Mouse (Mus musculus): ENCODE results near the gene Myo3a. TPM values are rescaled to one million over a fixed set of nuclear protein-coding genes. Genes with fewer than 3 reads are reported as not detected.

Gene Myo3a
- polyA plus RNA-seq, 2 experiments = not detected

DNA sequence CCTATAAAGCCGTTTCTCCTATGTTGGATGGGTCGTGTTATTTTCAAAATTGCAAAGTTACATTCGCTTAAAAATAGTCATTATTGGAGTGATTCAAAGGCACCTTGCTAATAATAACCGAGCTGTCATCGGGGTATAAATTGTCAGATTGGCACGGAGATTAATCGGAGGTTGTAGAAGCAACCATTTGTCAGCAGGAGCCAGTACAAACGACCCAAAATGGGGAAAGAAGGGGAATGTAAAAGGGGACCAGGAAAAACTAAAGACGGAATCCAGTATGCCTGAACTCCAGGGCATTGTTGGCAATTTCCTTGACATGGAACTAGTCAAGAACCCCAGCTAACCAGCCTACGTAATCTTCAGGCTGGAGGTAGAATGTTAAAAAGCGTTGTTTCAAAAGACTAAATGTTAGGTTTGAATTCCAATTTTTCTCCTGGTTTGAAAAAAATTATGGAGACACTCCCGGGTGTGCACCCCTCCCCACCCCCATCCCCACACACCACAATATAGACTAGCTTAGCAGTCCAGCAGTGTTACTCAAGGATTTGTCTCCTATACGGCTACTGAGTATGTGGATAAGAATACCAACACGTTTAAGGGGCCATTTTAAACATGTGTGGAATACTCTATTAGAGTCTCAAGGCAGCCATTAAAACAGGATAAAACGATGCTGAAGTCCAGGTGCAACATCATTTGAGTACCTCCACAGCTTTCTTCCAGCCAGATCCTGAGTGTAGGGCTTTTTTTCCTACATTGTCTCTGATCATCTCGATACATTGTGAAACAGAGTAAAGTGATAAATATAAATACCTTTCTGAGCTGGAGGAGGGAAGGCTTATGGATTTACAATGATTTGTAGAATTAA is 398.0 kb downstream of the Myo3a start:
- TF ChIP-seq EP300 (IDR thresholded peaks at IDR 0.05; ENCODE audit: low read depth) (no peak), CTCF (IDR thresholded peaks at IDR 0.05; ENCODE audit: low read depth) (no peak)
- Histone ChIP-seq H3K27me3 (ENCODE audit: control insufficient read depth, insufficient read depth, low read length) (peaks cover 67% of the 10 kb centered on the region), H3K4me3 (ENCODE audit: insufficient read depth in 1 of 2, low read depth in 2 of 2, low read length in 2 of 2) (no peak overlapping the region), H3K4me2 (ENCODE audit: low read depth) (no peak overlapping the region), H3K9ac (replicated peaks) (no peak overlapping the region), H3K4me1 (replicated peaks; ENCODE audit: control insufficient read depth in 2 of 2, insufficient read depth in 2 of 2, low read length in 1 of 2) (0 out of 4 replicates have a peak, but pooled peaks cover 0 to 2% of the 10 kb centered on the region in 2 experiments), H3K27ac (no peak overlapping the region), H3K36me3 (replicated peaks; ENCODE audit: control insufficient read depth, insufficient read depth, low read depth) (no peaks in the 10 kb centered on the region), H3K9me3 (ENCODE audit: control insufficient read depth, low read length) (no peaks in the 10 kb centered on the region)
- WGBS (ENCODE audit: insufficient replicate concordance) = 18% methylated on average over 16 of the region's 16 CpGs
- ATAC-seq (ENCODE audit: insufficient read depth) (no peak), DNase-seq (ENCODE audit: low read depth in 3 of 3, low spot score in 3 of 3) (no peak)

DNA sequence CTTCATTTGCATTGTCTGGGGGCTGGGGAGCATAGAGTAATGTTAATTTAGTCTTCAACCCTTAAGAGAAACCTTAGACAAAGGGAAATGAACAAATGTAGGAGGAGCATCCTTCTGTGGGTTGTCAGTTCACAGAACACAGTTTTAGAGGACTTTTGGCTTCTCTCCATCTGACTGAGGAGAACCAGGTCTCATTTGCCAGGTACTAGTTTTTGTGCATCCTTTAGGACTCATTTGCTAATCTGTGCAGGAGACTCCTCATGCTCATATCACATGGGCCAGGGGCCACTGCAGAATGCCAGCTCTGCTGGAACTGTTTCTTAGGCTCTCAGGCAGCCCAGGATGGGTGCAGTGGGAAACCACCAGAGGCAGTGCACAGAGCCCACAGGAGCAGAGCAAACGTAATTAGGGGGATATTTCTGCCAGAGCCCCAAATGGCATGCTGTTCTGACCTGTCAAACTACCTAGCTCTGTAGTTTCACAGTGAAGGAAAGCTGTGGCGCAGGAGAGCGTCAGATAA is 399.9 kb downstream of the Myo3a start:
- H3K9ac ChIP-seq (replicated peaks) = no peak overlapping the region
- ATAC-seq (ENCODE audit: insufficient read depth) (no peak), DNase-seq (ENCODE audit: low read depth in 3 of 3, low spot score in 3 of 3) (no peak)
- TF ChIP-seq CTCF (IDR thresholded peaks at IDR 0.05; ENCODE audit: low read depth) (no peak), EP300 (IDR thresholded peaks at IDR 0.05; ENCODE audit: low read depth) (no peak)
- peaks cover 49% of the 10 kb centered on the region for H3K27me3 ChIP-seq (ENCODE audit: control insufficient read depth, insufficient read depth, low read length)
- H3K9me3 ChIP-seq (ENCODE audit: control insufficient read depth, low read length) = no peaks in the 10 kb centered on the region
- H3K4me2 ChIP-seq (ENCODE audit: low read depth) = no peak overlapping the region
- H3K4me3 ChIP-seq (ENCODE audit: insufficient read depth in 1 of 2, low read depth in 2 of 2, low read length in 2 of 2) = no peak overlapping the region
- WGBS (ENCODE audit: insufficient replicate concordance) = 28% methylated on average over 3 of the region's 3 CpGs
- 0 out of 4 replicates have a peak, but pooled peaks cover 0 to 2% of the 10 kb centered on the region in 2 experiments for H3K4me1 ChIP-seq (replicated peaks; ENCODE audit: control insufficient read depth in 2 of 2, insufficient read depth in 2 of 2, low read length in 1 of 2)
- no peaks in the 10 kb centered on the region for H3K36me3 ChIP-seq (replicated peaks; ENCODE audit: control insufficient read depth, insufficient read depth, low read depth)
- H3K27ac ChIP-seq = no peak overlapping the region

DNA sequence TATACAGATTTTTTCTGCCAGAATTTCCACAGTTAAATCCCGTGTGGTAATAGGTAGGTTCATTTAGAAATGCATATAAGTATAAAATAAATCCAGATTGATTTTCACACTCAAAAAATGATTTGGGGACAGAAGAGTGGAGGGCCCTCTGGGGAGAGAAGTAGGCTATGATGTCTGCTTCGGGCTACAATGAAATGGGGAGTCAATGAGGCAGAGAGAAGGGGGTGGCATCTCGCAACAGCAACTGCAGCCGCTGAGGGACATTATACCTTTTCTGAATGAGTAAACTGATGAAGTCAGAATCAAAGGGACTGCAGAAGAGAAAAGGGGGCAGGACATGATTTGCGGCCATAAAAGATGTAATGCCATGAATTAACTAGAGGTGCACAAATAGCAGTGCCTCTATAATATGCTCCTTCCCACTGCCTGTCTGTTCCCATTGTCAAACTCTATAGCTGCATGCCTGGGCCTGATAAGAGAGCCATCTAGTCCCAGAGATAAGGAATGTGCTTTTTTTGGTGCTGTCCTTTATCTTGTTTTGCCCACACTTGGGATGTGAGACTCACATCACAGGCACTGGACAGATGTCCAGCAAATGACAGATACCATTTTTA is 400.6 kb downstream of the Myo3a start:
- ATAC-seq (ENCODE audit: insufficient read depth) = 0 out of 2 replicates have a peak, but pooled peaks have one; percentile 43

DNA sequence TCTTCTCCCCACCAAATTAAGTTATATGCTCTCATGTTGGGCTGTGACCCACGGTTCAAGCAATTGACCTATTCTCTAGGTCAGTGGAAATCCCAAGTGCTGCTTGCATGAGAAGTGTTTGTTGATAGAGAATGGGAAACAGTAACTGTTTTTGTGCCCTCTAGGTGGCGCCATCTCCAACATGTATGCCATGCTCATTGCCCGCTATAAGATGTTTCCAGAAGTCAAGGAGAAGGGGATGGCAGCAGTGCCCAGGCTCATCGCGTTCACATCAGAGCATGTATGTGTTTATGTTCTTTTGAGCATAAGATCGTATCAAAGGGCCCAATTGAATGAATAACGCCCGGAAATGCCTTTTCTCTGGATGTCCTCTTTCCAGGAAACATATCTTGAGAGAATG is 407.5 kb downstream of the Myo3a start:
- H3K9me3 ChIP-seq (ENCODE audit: control insufficient read depth, low read length) = no peaks in the 10 kb centered on the region
- no peak overlapping the region for H3K4me3 ChIP-seq (ENCODE audit: insufficient read depth in 1 of 2, low read depth in 2 of 2, low read length in 2 of 2)
- no peaks in the 10 kb centered on the region for H3K27me3 ChIP-seq (ENCODE audit: control insufficient read depth, insufficient read depth, low read length)
- no peak overlapping the region for H3K9ac ChIP-seq (replicated peaks)
- H3K4me1 ChIP-seq (replicated peaks; ENCODE audit: control insufficient read depth in 2 of 2, insufficient read depth in 2 of 2, low read length in 1 of 2) = no peaks in the 10 kb centered on the region
- H3K36me3 ChIP-seq (replicated peaks; ENCODE audit: control insufficient read depth, insufficient read depth, low read depth) = no peaks in the 10 kb centered on the region
- no peak overlapping the region for H3K4me2 ChIP-seq (ENCODE audit: low read depth)
- no peak overlapping the region for H3K27ac ChIP-seq
- DNase-seq (ENCODE audit: low read depth in 3 of 3, low spot score in 3 of 3) (no peak), ATAC-seq (ENCODE audit: insufficient read depth) (no peak)
- WGBS (ENCODE audit: insufficient replicate concordance) = 30% methylated on average over 8 of the region's 8 CpGs
- TF ChIP-seq CTCF (IDR thresholded peaks at IDR 0.05; ENCODE audit: low read depth) = peak; percentile 69
- TF ChIP-seq EP300 (IDR thresholded peaks at IDR 0.05; ENCODE audit: low read depth) = no peak

More for the DNA sequence above, 400.6 kb downstream of the Myo3a start:
- Histone ChIP-seq H3K9me3 (ENCODE audit: control insufficient read depth, low read length) (no peaks in the 10 kb centered on the region), H3K27me3 (ENCODE audit: control insufficient read depth, insufficient read depth, low read length) (peaks cover 41% of the 10 kb centered on the region), H3K9ac (replicated peaks) (no peak overlapping the region), H3K4me2 (ENCODE audit: low read depth) (no peak overlapping the region), H3K4me1 (replicated peaks; ENCODE audit: control insufficient read depth in 2 of 2, insufficient read depth in 2 of 2, low read length in 1 of 2) (0 out of 4 replicates have a peak, but pooled peaks cover 0 to 2% of the 10 kb centered on the region in 2 experiments), H3K4me3 (ENCODE audit: insufficient read depth in 1 of 2, low read depth in 2 of 2, low read length in 2 of 2) (no peak overlapping the region), H3K27ac (no peak overlapping the region), H3K36me3 (replicated peaks; ENCODE audit: control insufficient read depth, insufficient read depth, low read depth) (no peaks in the 10 kb centered on the region)
- no peak for DNase-seq (ENCODE audit: low read depth in 3 of 3, low spot score in 3 of 3)
- 30% methylated on average over 5 of the region's 5 CpGs for WGBS (ENCODE audit: insufficient replicate concordance)
- TF ChIP-seq EP300 (IDR thresholded peaks at IDR 0.05; ENCODE audit: low read depth) (peak; percentile 57), CTCF (IDR thresholded peaks at IDR 0.05; ENCODE audit: low read depth) (no peak)

DNA sequence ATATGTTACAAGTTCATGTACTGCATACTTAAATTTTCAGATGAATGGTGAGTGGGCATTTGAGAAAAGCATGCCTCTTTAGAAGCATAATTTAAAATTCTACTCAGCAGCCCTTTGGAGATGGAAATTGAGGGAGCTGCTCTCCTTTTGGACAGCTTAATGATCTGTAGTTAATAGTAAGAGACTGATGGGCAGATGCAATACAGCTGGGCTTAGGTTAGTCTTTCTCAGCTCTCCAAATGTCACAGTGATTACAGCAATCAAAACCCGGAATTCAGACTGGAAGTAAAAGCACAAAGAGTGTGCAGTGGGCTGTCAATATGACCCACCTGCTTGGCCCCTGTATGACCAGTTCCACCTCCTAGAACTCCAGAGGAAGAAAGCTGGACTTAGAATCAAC is 418.8 kb downstream of the Myo3a start:
- Histone ChIP-seq H3K27ac (no peak overlapping the region), H3K4me1 (replicated peaks; ENCODE audit: control insufficient read depth in 2 of 2, insufficient read depth in 2 of 2, low read length in 1 of 2) (no peaks in the 10 kb centered on the region), H3K4me2 (ENCODE audit: low read depth) (no peak overlapping the region), H3K9ac (replicated peaks) (no peak overlapping the region), H3K9me3 (ENCODE audit: control insufficient read depth, low read length) (no peaks in the 10 kb centered on the region), H3K36me3 (replicated peaks; ENCODE audit: control insufficient read depth, insufficient read depth, low read depth) (no peaks in the 10 kb centered on the region), H3K27me3 (ENCODE audit: control insufficient read depth, insufficient read depth, low read length) (no peaks in the 10 kb centered on the region), H3K4me3 (ENCODE audit: insufficient read depth in 1 of 2, low read depth in 2 of 2, low read length in 2 of 2) (no peak overlapping the region)
- TF ChIP-seq CTCF (IDR thresholded peaks at IDR 0.05; ENCODE audit: low read depth) (no peak), EP300 (IDR thresholded peaks at IDR 0.05; ENCODE audit: low read depth) (no peak)
- WGBS (ENCODE audit: insufficient replicate concordance) = 39% methylated on average over 1 of the region's 1 CpGs
- no peak for ATAC-seq (ENCODE audit: insufficient read depth)
- no peak for DNase-seq (ENCODE audit: low read depth in 3 of 3, low spot score in 3 of 3)

Data from liver, embryonic 14.5 days (tissue).